Mouse (Mus musculus): ENCODE results near the gene Rnf215.

DNA sequence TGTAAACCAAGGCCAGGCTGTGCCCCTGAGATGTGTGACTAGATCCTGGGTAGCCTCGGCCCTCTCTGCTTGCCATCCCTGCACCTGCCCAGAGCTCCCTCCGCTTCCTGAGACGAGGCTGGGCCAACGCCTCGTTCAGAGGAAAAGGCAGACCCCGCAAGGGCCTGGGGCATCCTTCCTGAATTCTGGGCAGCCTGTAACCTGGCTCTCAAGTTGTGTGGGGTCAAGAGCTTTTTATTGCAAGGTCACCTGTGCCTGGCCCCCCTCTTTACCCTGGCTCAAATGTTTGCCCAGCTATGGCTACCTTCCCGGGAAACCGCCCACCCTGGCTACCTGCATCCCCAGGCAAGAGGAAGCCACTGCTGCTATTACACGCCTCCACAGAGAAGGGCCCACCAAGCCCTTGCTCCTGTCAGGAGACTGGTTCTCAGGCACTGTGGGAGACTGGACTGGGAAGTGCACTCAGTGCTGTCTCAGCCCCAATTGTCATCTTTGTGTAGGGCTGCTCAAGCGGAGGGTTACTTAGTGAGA, 37.8 kb upstream of the Rnf215 start:
- TF ChIP-seq CHD2 (IDR thresholded peaks at IDR 0.05; ENCODE audit: low read depth, low read length): no peak
- TF ChIP-seq ZC3H11A (IDR thresholded peaks at IDR 0.05; ENCODE audit: borderline replicate concordance, low read depth, low read length): no peak
- no peak for TF ChIP-seq HCFC1 (IDR thresholded peaks at IDR 0.05; ENCODE audit: borderline replicate concordance, insufficient read depth, low read length)
- no peak for TF ChIP-seq ZNF384 (IDR thresholded peaks at IDR 0.05; ENCODE audit: low read depth, low read length)
- no peak for TF ChIP-seq MAFK (IDR thresholded peaks at IDR 0.05; ENCODE audit: insufficient read depth, low read depth, low read length)

Data from ES-E14 (cell line).